Mouse (Mus musculus) neural tube, embryonic 11.5 days (tissue): ENCODE results near the gene Map3k14. TPM values are rescaled to one million over a fixed set of nuclear protein-coding genes. Genes with fewer than 3 reads are reported as not detected.

Experiments used
- ATAC-seq: fragments of 200-750 bp; cut with Nextera tagmentation; 2 replicates; pipeline ENCODE4 v1.8.0; 2017; ENCODE audit warnings: moderate number of reproducible peaks, mild to moderate bottlenecking, moderate TSS enrichment, moderate library complexity; ENCODE audit not compliant: insufficient read depth, low FRiP score, low TSS enrichment
- DNase-seq: peaks from one replicate; pipeline ENCODE4 v3.0.0-alpha.2; 2015; ENCODE audit warnings: low spot score
- H3K27ac ChIP-seq: fragments of 300-500 bp; sonication (generic); 2 replicates; pipeline ENCODE4 v1.5.1; 2014; ENCODE audit warnings: low read depth, mild to moderate bottlenecking, low read length
- H3K27me3 ChIP-seq: fragments of 300-500 bp; sonication (generic); 2 replicates; pipeline ENCODE4 v1.6.1; 2014; ENCODE audit warnings: mild to moderate bottlenecking, low read length, mixed read lengths; ENCODE audit not compliant: control insufficient read depth, insufficient read depth
- H3K36me3 ChIP-seq: fragments of 300-500 bp; sonication (generic); 2 replicates; pipeline ENCODE4 v1.6.1; 2014; ENCODE audit warnings: mild to moderate bottlenecking, low read length, moderate library complexity, mixed read lengths; ENCODE audit not compliant: control insufficient read depth, insufficient read depth
- H3K4me1 ChIP-seq: fragments of 300-500 bp; sonication (generic); 2 replicates; pipeline ENCODE4 v1.6.1; 2014; ENCODE audit warnings: low read length, mixed read lengths; ENCODE audit not compliant: control insufficient read depth, insufficient read depth
- H3K4me2 ChIP-seq: fragments of 300-500 bp; sonication (generic); 2 replicates; pipeline ENCODE4 v1.6.1; 2014; ENCODE audit warnings: low read depth, mild to moderate bottlenecking, moderate library complexity
- H3K4me3 ChIP-seq: fragments of 300-500 bp; sonication (generic); 2 replicates; pipeline ENCODE4 v1.5.1; 2014; ENCODE audit warnings: low read depth, low read length
- H3K9ac ChIP-seq: fragments of 300-500 bp; sonication (generic); 2 replicates; pipeline ENCODE4 v1.6.1; 2014; ENCODE audit warnings: mild to moderate bottlenecking, low read length
- H3K9me3 ChIP-seq: fragments of 300-500 bp; sonication (generic); 2 replicates; pipeline ENCODE4 v1.6.1; 2016; ENCODE audit warnings: low read length; ENCODE audit not compliant: control insufficient read depth
- WGBS: fragments of 180-500 bp; shearing (Covaris S2); extraction: QIAGEN DNeasy Blood & Tissue Kit; methylation state at CpG from one replicate; pipeline ENCODE4 v1.1.7; 2014; 5-methylcytosine and 5-hydroxymethylcytosine counted together
- polyA plus RNA-seq: library from polyadenylated mRNA; unstranded; fragments of >200 nt; fragmentation: Nextera tagmentation; extraction: Ambion mirVana; gene quantifications from 2 replicates; pipeline ENCODE4 v1.2.1, GENCODE M21; 2014

Gene Map3k14
- polyA plus RNA-seq: 2.5 and 3.5 TPM in 2 replicates

- Histone ChIP-seq H3K27me3 (no peaks in the 10 kb centered on the region), H3K4me1 (peaks cover 27% of the 10 kb centered on the region), H3K36me3 (no peaks in the 10 kb centered on the region), H3K9me3 (no peaks in the 10 kb centered on the region), H3K27ac (peak within 1 kb of the TSS; percentile 78), H3K9ac (peak within 1 kb of the TSS; percentile 79), H3K4me3 (peak within 1 kb of the TSS; percentile 66), H3K4me2 (peak within 1 kb of the TSS; percentile 89)
- peak; percentile 98 for DNase-seq
- WGBS: under 1% methylated on average over 55 of the region's 55 CpGs
- ATAC-seq: peak; percentile 98
These were observed at the start of gene Map3k14 for GRCm38 (mm10) chr11:103267346-103268219. Gene Map3k14, minus strand, starts transcription at chr11:103267472.

GRCm38 (mm10) chr11:103315379-103315778, 48.1 kb upstream of the Map3k14 start:
- Histone ChIP-seq H3K27me3 (no peaks in the 10 kb centered on the region), H3K9me3 (no peaks in the 10 kb centered on the region), H3K9ac (no peak overlapping the region), H3K4me1 (no peaks in the 10 kb centered on the region), H3K4me3 (no peak overlapping the region), H3K36me3 (no peaks in the 10 kb centered on the region), H3K4me2 (no peak overlapping the region), H3K27ac (no peak overlapping the region)
- DNase-seq (no peak), ATAC-seq (no peak)
- 82% methylated on average over 5 of the region's 5 CpGs for WGBS

GRCm38 (mm10) chr11:103314736-103315374, 47.6 kb upstream of the Map3k14 start:
- WGBS: 66% methylated on average over 10 of the region's 10 CpGs
- no peak for DNase-seq
- Histone ChIP-seq H3K9ac (no peak overlapping the region), H3K27ac (no peak overlapping the region), H3K4me2 (no peak overlapping the region), H3K4me1 (no peaks in the 10 kb centered on the region), H3K36me3 (no peaks in the 10 kb centered on the region), H3K27me3 (no peaks in the 10 kb centered on the region), H3K4me3 (no peak overlapping the region), H3K9me3 (no peaks in the 10 kb centered on the region)
- no peak for ATAC-seq

GRCm38 (mm10) chr11:103313542-103313941, 46.3 kb upstream of the Map3k14 start:
- ATAC-seq (no peak), DNase-seq (no peak)
- H3K27ac ChIP-seq: no peak overlapping the region
- H3K27me3 ChIP-seq: no peaks in the 10 kb centered on the region
- no peaks in the 10 kb centered on the region for H3K4me1 ChIP-seq
- H3K4me2 ChIP-seq: no peak overlapping the region
- H3K36me3 ChIP-seq: no peaks in the 10 kb centered on the region
- 83% methylated on average over 6 of the region's 6 CpGs for WGBS
- no peaks in the 10 kb centered on the region for H3K9me3 ChIP-seq
- H3K4me3 ChIP-seq: no peak overlapping the region
- H3K9ac ChIP-seq: no peak overlapping the region

- H3K4me3 ChIP-seq: no peak overlapping the region
- H3K27ac ChIP-seq: no peak overlapping the region
- H3K9ac ChIP-seq: no peak overlapping the region
- H3K4me2 ChIP-seq: no peak overlapping the region
- H3K36me3 ChIP-seq: no peaks in the 10 kb centered on the region
- no peak for DNase-seq
- no peaks in the 10 kb centered on the region for H3K27me3 ChIP-seq
- no peaks in the 10 kb centered on the region for H3K9me3 ChIP-seq
- WGBS: 61% methylated on average over 8 of the region's 8 CpGs
- ATAC-seq: no peak
- H3K4me1 ChIP-seq: no peaks in the 10 kb centered on the region
These were observed 45.5 kb upstream of the Map3k14 start for GRCm38 (mm10) chr11:103312655-103313255.

- no peaks in the 10 kb centered on the region for H3K36me3 ChIP-seq
- no peaks in the 10 kb centered on the region for H3K9me3 ChIP-seq
- no peak for ATAC-seq
- DNase-seq: peak; percentile 51
- H3K4me1 ChIP-seq: no peaks in the 10 kb centered on the region
- H3K27me3 ChIP-seq: no peaks in the 10 kb centered on the region
- H3K4me3 ChIP-seq: peak overlapping the region; percentile 17
- WGBS: 9% methylated on average over 25 of the region's 30 CpGs
- peak overlapping the region; percentile 46 for H3K4me2 ChIP-seq
- peak overlapping the region; percentile 19 for H3K9ac ChIP-seq
- no peak overlapping the region for H3K27ac ChIP-seq
These were observed 44.8 kb upstream of the Map3k14 start for GRCm38 (mm10) chr11:103311960-103312611.

- WGBS: 81% methylated on average over 10 of the region's 10 CpGs
- H3K4me2 ChIP-seq: no peak overlapping the region
- no peaks in the 10 kb centered on the region for H3K9me3 ChIP-seq
- H3K4me1 ChIP-seq: no peaks in the 10 kb centered on the region
- DNase-seq (no peak), ATAC-seq (no peak)
- H3K27ac ChIP-seq: no peak overlapping the region
- H3K27me3 ChIP-seq: no peaks in the 10 kb centered on the region
- no peaks in the 10 kb centered on the region for H3K36me3 ChIP-seq
- no peak overlapping the region for H3K4me3 ChIP-seq
- no peak overlapping the region for H3K9ac ChIP-seq
These were observed 42.8 kb upstream of the Map3k14 start for GRCm38 (mm10) chr11:103309956-103310574.

- no peaks in the 10 kb centered on the region for H3K36me3 ChIP-seq
- ATAC-seq (no peak), DNase-seq (no peak)
- no peaks in the 10 kb centered on the region for H3K27me3 ChIP-seq
- no peak overlapping the region for H3K27ac ChIP-seq
- no peaks in the 10 kb centered on the region for H3K9me3 ChIP-seq
- 78% methylated on average over 8 of the region's 8 CpGs for WGBS
- H3K4me2 ChIP-seq: no peak overlapping the region
- H3K4me3 ChIP-seq: no peak overlapping the region
- H3K9ac ChIP-seq: no peak overlapping the region
- H3K4me1 ChIP-seq: no peaks in the 10 kb centered on the region
These were observed 40.6 kb upstream of the Map3k14 start for GRCm38 (mm10) chr11:103307910-103308309.
